Mouse (Mus musculus) embryonic fibroblast, embryonic 13.5 days (primary cell): ENCODE measurements at regions not wholly inside any gene's neighbourhood (a gene's known extent, or its start where the extent isn't known, plus 50 kb on each side); places are given as distances from the start of the nearest gene placed in this dataset.
A peak's percentile ranks its signal among the peaks of the same experiment; 100 is the strongest.

ENCODE experiments used
- H3K27ac ChIP-seq: 2 replicates; pipeline ENCODE4 v1.5.1; 2012; ENCODE audit warnings: low read length, control low read depth, inconsistent platforms; ENCODE audit not compliant: insufficient read depth
- H3K4me1 ChIP-seq: 2 replicates; pipeline ENCODE4 v1.6.1; 2011; ENCODE audit warnings: low read length; ENCODE audit not compliant: control insufficient read depth, insufficient read depth
- H3K4me3 ChIP-seq: 2 replicates; pipeline ENCODE4 v1.5.1; 2011; ENCODE audit warnings: mild to moderate bottlenecking, control low read depth, low read length; ENCODE audit not compliant: insufficient read depth
- CTCF ChIP-seq: IDR thresholded peaks from 2 replicates; pipeline ENCODE4 v1.5.1; 2011; ENCODE audit warnings: mild to moderate bottlenecking, control low read depth, low read length, moderate library complexity, borderline replicate concordance; ENCODE audit not compliant: insufficient read depth
- POLR2A ChIP-seq: IDR thresholded peaks from 2 replicates; pipeline ENCODE4 v1.6.1; 2011; ENCODE audit warnings: low read depth, mild to moderate bottlenecking, control low read depth, low read length, moderate library complexity

- Histone ChIP-seq H3K27ac (no peak overlapping the region), H3K4me3 (no peak overlapping the region), H3K4me1 (no peaks in the 10 kb centered on the region)
- TF ChIP-seq CTCF (no peak), POLR2A (no peak)
These were observed 86.6 kb downstream of the Hif1an start for GRCm38 (mm10) chr19:44649206-44649605.

DNA sequence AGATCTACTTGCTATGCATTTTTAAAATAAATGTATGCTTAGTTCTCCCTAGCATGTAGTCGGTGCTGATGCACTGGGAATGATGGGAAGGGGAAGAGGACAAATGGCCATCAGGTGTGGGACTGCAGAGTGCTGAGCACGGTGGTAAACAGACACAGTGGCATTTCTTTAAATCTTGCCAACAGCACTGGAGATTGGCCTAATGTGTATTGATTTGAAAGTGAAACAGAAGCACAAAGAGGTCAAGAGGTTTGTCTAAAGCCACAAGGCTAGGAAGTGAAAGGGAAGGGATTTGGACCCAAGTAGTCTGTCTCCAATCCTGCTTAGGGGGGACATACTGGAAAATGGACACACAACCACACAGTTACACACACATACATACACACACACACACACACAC, 88.2 kb downstream of the Hif1an start:
- H3K4me1 ChIP-seq, result no peaks in the 10 kb centered on the region
- H3K4me3 ChIP-seq, result no peak overlapping the region
- no peak for TF ChIP-seq POLR2A
- TF ChIP-seq CTCF, result no peak
- no peak overlapping the region for H3K27ac ChIP-seq

DNA sequence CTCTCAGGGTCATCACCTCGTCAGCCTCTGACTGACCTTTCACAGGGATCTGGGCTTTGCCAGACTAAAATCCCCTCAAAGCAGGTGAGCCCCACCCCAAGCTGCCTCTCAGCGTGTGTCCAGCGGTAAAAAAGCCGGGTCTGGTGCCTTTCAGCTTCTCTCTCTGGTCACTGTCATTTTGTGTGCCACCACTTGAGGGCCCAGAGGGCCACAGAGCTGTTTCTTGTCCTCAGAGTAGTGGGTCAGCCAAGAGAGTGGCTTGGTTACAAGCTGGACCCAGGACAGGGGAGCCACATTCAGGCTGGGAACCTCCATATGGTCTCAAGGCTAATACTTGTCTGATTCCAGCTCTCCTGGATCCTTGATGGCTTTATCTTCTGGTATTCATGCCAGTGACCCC, 89.0 kb downstream of the Hif1an start:
- TF ChIP-seq POLR2A (no peak), CTCF (no peak)
- H3K4me3 ChIP-seq, result no peak overlapping the region
- H3K27ac ChIP-seq, result no peak overlapping the region
- H3K4me1 ChIP-seq, result no peaks in the 10 kb centered on the region

GRCm38 (mm10) chr19:44655719-44656118, 93.1 kb downstream of the Hif1an start:
- H3K27ac ChIP-seq, result no peak overlapping the region
- H3K4me1 ChIP-seq, result no peaks in the 10 kb centered on the region
- TF ChIP-seq POLR2A, result no peak
- TF ChIP-seq CTCF, result peak; percentile 44; the same call in 1 of the 2 replicates
- H3K4me3 ChIP-seq, result no peak overlapping the region

GRCm38 (mm10) chr19:44659316-44659715, 96.5 kb upstream of the Pax2 start:
- Histone ChIP-seq H3K4me1 (no peaks in the 10 kb centered on the region), H3K27ac (no peak overlapping the region), H3K4me3 (no peak overlapping the region)
- TF ChIP-seq CTCF (no peak), POLR2A (no peak)

GRCm38 (mm10) chr19:44669535-44669958, 86.3 kb upstream of the Pax2 start:
- Histone ChIP-seq H3K27ac (no peak overlapping the region), H3K4me1 (no peaks in the 10 kb centered on the region), H3K4me3 (no peak overlapping the region)
- no peak for TF ChIP-seq POLR2A
- no peak for TF ChIP-seq CTCF

- TF ChIP-seq POLR2A (no peak), CTCF (no peak)
- Histone ChIP-seq H3K4me1 (no peaks in the 10 kb centered on the region), H3K4me3 (no peak overlapping the region), H3K27ac (no peak overlapping the region)
These were observed 81.1 kb upstream of the Pax2 start for GRCm38 (mm10) chr19:44674621-44675245.

- Histone ChIP-seq H3K4me1 (no peaks in the 10 kb centered on the region), H3K27ac (no peak overlapping the region), H3K4me3 (no peak overlapping the region)
- TF ChIP-seq POLR2A, result no peak
These were observed 79.2 kb upstream of the Pax2 start for GRCm38 (mm10) chr19:44676555-44677120.

DNA sequence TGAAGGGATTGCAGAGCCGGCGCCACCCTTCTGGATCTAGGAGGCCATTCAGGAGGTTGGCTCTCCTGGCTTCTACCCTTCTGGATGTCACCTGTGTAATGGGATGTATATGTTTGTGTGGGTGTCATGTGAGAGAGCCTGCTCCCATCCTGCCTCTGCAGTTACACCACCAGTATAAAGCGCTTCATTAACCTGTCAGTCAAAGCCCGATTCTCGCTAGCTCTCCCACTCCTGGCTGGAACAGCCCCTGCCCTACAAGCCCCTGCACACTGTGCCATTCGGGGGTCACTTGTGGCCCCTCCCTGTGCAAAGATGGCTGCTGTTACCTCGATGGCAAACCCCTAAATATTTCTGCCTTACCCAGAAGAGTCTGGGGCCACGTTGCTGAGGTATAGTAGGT, 78.5 kb upstream of the Pax2 start:
- TF ChIP-seq CTCF (no peak), POLR2A (no peak)

DNA sequence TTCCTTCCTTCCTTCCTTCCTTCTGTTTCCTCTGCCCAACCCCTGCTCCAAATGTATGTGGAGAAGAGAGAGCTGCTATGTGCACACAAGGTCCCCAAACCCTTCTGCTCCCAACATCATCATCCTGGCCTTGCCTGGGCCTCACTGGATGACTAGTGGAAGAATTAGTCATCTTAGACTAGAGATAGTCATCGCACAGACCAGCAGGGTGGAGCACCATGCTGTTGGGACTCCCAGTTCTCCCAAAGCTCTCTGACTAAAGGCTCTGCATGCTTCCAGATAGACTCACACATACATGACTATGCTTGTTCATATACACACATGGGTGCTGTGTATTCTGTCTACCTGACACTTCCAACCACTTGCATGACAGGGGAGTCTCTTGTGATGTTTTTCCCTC, 77.2 kb upstream of the Pax2 start:
- Histone ChIP-seq H3K27ac (no peak overlapping the region), H3K4me1 (no peaks in the 10 kb centered on the region), H3K4me3 (no peak overlapping the region)
- no peak for TF ChIP-seq CTCF
- TF ChIP-seq POLR2A, result no peak

More for the DNA sequence above, 78.5 kb upstream of the Pax2 start:
- Histone ChIP-seq H3K27ac (no peak overlapping the region), H3K4me3 (no peak overlapping the region), H3K4me1 (no peaks in the 10 kb centered on the region)

- TF ChIP-seq CTCF, result no peak
- TF ChIP-seq POLR2A, result no peak
- no peak overlapping the region for H3K4me3 ChIP-seq
- H3K4me1 ChIP-seq, result no peaks in the 10 kb centered on the region
- no peak overlapping the region for H3K27ac ChIP-seq
These were observed 74.2 kb upstream of the Pax2 start for GRCm38 (mm10) chr19:44681675-44682074.
